Mouse (Mus musculus): ENCODE measurements at regions not wholly inside any gene's neighbourhood (a gene's known extent, or its start where the extent isn't known, plus 50 kb on each side); places are given as distances from the start of the nearest gene placed in this dataset.

DNA sequence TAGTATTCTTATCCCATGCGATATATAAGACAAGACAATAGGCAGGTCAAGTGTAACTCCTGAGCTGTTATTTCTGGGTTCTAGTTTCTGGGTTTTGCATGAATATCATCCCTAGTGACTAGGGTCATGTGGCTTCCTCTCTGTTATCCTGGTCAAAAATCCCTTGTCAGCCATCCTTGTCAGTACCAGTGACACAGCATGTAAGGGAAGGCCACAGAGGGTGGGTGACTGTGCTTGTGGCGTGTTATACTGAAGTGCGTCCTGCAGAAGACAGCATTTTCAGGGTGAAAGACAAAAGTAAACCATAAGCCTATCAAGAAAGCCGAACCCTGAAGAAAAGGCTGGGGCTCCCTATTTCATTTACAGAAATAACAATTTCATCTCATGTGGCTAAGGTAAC is 50.7 kb upstream of the Echdc3 start:
- no peak for ATAC-seq (replicated peaks; ENCODE audit: poor library complexity, severe bottlenecking)

DNA sequence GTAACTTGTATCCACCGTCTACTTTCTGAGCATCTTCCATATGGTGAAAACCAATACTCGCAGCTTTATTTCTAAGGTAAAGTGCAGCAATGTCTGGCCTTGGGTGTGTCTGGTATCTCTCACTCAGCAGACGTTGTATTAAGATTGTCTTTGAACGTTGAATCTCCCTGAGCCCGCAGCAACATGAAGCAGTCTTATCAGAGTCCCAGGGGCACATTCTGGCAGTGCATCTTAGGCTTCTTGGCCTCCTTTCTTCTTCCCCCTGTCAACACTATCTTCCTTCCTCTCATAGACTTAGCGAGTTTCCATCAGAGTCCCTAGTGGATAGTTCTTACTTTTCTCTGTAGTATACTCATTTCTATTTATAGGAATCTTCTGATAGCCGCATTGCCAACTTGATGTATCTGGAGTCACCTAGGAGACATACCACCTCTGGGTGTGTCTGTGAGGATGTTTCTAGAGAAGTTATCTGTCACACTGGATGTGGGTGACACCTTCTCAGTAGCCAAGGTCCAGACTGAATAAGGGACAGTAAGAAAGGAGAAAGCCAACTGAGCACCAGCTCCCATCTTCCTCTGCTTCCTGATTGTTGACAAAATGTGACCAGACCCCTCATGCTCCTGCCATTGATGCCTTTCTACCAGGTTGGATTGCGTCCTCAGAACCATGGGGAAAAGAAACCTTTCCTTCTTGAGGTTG is 51.4 kb upstream of the Echdc3 start:
- ATAC-seq (replicated peaks; ENCODE audit: poor library complexity, severe bottlenecking): no peak

DNA sequence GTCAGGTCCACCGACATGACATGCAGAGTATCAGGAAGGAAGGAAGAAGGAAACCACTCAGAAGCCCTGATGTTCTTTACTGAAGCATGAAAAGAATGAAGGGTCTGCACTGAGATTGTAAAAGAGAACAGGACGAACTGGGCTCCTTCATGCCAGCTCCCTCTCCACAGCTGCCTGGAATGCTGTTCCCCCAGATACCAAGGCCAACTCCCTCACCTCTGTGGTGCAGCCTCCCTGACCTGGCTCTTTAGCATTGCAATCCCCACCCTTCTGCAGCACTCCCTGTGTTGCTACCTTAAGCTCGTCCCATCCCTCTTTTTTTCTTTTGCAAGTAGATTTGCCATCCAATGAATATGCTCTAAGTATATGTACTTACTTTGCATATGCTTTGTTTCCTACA is 52.3 kb upstream of the Echdc3 start:
- ATAC-seq (replicated peaks; ENCODE audit: poor library complexity, severe bottlenecking): no peak

DNA sequence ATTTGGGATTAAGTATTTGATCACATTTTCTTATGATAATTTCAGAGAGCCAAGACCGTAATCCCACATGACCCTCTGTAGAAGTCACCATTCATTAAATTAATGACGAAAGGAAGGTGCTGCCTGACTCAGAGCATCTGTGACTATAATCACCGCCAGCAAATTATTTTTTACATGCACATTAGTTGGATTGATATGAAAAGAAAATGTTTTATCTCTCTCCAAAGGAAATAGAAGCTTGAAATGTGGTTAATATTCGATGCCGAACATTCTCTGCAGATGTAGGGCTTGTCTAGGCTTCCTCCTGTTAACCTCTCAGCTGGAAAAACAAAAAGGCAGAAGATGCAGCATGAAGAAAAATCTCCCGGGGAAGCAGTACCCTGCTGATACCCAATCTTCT is 54.2 kb upstream of the Echdc3 start:
- no peak for ATAC-seq (replicated peaks; ENCODE audit: poor library complexity, severe bottlenecking)

DNA sequence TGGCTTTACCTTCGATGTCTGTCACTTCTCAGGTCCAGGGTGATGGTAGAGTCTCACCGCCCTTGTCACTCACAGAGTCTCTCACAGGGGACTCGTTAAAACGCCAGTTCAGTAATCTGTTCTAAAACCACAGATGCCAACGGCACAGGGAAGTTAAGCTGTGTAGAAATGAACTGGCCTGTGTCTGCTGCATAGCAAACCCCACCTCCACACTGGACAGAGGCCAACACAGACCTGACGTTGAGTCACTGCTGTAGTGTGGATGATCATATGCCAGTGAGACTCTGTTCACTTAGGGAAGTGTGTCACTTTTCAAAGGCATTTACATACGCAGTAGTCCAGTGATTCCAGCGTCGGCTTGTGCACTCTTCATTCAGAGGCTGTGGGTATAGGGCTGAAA is 54.7 kb upstream of the Echdc3 start:
- ATAC-seq (replicated peaks; ENCODE audit: poor library complexity, severe bottlenecking): peak; percentile 96

DNA sequence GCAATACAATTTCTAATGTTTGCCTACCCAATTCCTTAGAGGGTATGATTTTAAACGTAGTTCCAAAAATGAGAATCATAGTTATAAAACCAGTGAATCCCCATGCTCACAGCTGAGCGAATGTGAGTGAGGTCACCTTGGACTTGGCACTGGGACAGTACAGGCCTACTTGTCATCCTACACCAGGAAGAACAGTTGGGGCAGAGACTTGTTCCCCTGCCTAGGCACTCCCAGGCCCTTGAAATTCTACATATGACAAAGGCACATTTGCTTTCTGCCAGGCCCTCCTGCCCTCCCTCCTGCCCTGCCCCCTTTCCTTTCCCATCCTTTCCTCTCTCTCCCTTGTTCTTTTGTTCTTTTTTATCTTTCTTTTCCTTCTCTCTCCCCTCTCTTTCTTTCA is 50.0 kb upstream of the Usp6nl start:
- ATAC-seq (replicated peaks; ENCODE audit: poor library complexity, severe bottlenecking): no peak

Measured in granulocyte monocyte progenitor cell, adult 5-6 weeks (primary cell).